17 mouse cellular contexts compared by ENCODE assay signal in the genomic region with DNA sequence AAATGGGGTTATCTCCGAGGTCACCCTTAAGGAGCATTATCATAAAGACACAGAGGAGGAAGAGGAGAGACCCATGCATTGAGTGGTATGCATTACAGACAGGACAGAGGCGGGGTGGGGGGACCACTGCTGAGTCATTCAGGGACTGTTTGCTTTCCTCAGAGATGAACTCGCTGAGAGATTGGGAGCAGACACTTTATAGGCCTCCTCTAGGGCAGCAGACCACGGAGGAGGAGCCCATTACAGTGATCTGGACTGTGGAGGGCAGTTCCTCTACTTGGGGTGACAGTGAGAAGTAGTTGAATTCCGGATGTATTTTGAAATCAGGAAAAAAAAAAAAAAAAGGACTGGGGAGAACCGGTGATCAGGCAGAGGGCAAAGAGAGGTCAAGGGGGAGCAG. TPM values are rescaled to one million over a fixed set of nuclear protein-coding genes. Genes with fewer than 3 reads are reported as not detected.
DNase-seq lines count a peak whose midpoint lies in the region; ATAC-seq lines count a peak whose summit lies in the region.
"Had no signal": no experiment of that assay in that cellular context is flagged by ENCODE, and none has a peak within 500 bp of the region (broad histone marks: within the 10 kb centered on the region; RNA-seq: fewer than 3 reads in every experiment).

No protein-coding gene starts in this region.

- H3K27ac ChIP-seq in liver, embryonic 13.5 days: peak overlapping the region; percentile 36; the same call in 1 of the 2 replicates
- H3K27ac ChIP-seq in midbrain, embryonic 10.5 days (replicated peaks): no peak overlapping the region
- H3K27ac ChIP-seq: embryonic facial prominence, embryonic 13.5 days; hindbrain, embryonic 12.5 days; intestine, embryonic 15.5 days; limb, embryonic 15.5 days had no signal

- no peak overlapping the region for H3K4me3 ChIP-seq in liver, embryonic 13.5 days (replicated peaks)
- no peak overlapping the region for H3K4me3 ChIP-seq in midbrain, embryonic 10.5 days
- H3K4me3 ChIP-seq: embryonic facial prominence, embryonic 13.5 days; hindbrain, embryonic 12.5 days; intestine, embryonic 15.5 days; limb, embryonic 15.5 days had no signal

- 13% methylated on average over 6 of the region's 6 CpGs for WGBS in liver, embryonic 13.5 days (ENCODE audit: insufficient replicate concordance)
- WGBS in midbrain, embryonic 10.5 days: 73% methylated on average over 6 of the region's 6 CpGs

- H3K4me2 ChIP-seq in liver, embryonic 13.5 days: no peak overlapping the region
- H3K4me2 ChIP-seq: embryonic facial prominence, embryonic 13.5 days; hindbrain, embryonic 12.5 days; intestine, embryonic 15.5 days; limb, embryonic 15.5 days had no signal

- no peaks in the 10 kb centered on the region for H3K9me3 ChIP-seq in liver, embryonic 13.5 days (replicated peaks)
- no peaks in the 10 kb centered on the region for H3K9me3 ChIP-seq in midbrain, embryonic 10.5 days (replicated peaks)
- H3K9me3 ChIP-seq: embryonic facial prominence, embryonic 13.5 days; hindbrain, embryonic 12.5 days; intestine, embryonic 15.5 days; limb, embryonic 15.5 days had no signal

- H3K36me3 ChIP-seq in liver, embryonic 13.5 days: peaks cover 30% of the 10 kb centered on the region
- peaks cover 84% of the 10 kb centered on the region for H3K36me3 ChIP-seq in midbrain, embryonic 10.5 days

- DNase-seq in adrenal gland, adult 2 months: peak; percentile 0
- DNase-seq in adrenal gland, adult 18-20 months (ENCODE audit: low spot score in 2 of 2): no peak
- DNase-seq in testis, postnatal 14 days (ENCODE audit: low spot score): peak; percentile 1
- no peak for DNase-seq in testis, postnatal 10 days (ENCODE audit: low spot score)
- no peak for DNase-seq in liver, embryonic 13.5 days
- no peak for DNase-seq in urinary bladder, adult 18-20 months (ENCODE audit: low spot score in 2 of 2)
- DNase-seq in midbrain, embryonic 10.5 days (ENCODE audit: low spot score): no peak
- DNase-seq: cerebellum, postnatal 36 days; heart, adult 18-20 months; thymus, postnatal 36 days had no signal

- peak; percentile 57 for ATAC-seq in liver, embryonic 13.5 days (ENCODE audit: low read depth)
- ATAC-seq in monocyte, adult 5-6 weeks (replicated peaks; ENCODE audit: insufficient number of reproducible peaks, low FRiP score, low TSS enrichment, poor library complexity, severe bottlenecking): peak; percentile 52
- ATAC-seq: intestine, embryonic 15.5 days; midbrain, embryonic 16.5 days had no signal

- no peak overlapping the region for H3K9ac ChIP-seq in liver, embryonic 13.5 days
- H3K9ac ChIP-seq: embryonic facial prominence, embryonic 13.5 days; hindbrain, embryonic 12.5 days; intestine, embryonic 15.5 days; limb, embryonic 15.5 days had no signal

- peaks cover 27% of the 10 kb centered on the region for H3K4me1 ChIP-seq in liver, embryonic 13.5 days (replicated peaks)
- H3K4me1 ChIP-seq in midbrain, embryonic 10.5 days: no peaks in the 10 kb centered on the region
- H3K4me1 ChIP-seq: embryonic facial prominence, embryonic 13.5 days; hindbrain, embryonic 12.5 days; intestine, embryonic 15.5 days; limb, embryonic 15.5 days had no signal

- H3K27me3 ChIP-seq in liver, embryonic 13.5 days: no peaks in the 10 kb centered on the region
- H3K27me3 ChIP-seq in midbrain, embryonic 10.5 days (ENCODE audit: low read depth, poor library complexity, severe bottlenecking): no peaks in the 10 kb centered on the region
- H3K27me3 ChIP-seq: CH12.LX; embryonic facial prominence, embryonic 13.5 days; hindbrain, embryonic 12.5 days; intestine, embryonic 15.5 days; limb, embryonic 15.5 days had no signal

RNA-seq across cellular contexts. Expression of a gene that starts 1.9 kb away (rescaled TPM):
- under 1 TPM; 0.49 to 0.97 TPM for total RNA-seq in adrenal gland, adult 2 months (2021)
- polyA plus RNA-seq in adrenal gland, adult 2 months (2012; rRNA removed): not detected in 2 replicates
- under 1 TPM in 1 of 2 experiments, not detected in 1; 0.38 TPM for total RNA-seq in adrenal gland, adult 18-20 months (2021)
- polyA plus RNA-seq in liver, embryonic 13.5 days (2015; fragmentation: Nextera tagmentation; extraction: Ambion mirVana): 0.63 and 0.76 TPM in 2 replicates
- 5.0 to 7.9 TPM in 2 of 3 replicates, not detected in the other for total RNA-seq in monocyte, adult 5-6 weeks (2017)
- 0.22 and 0.30 TPM in 2 replicates for polyA plus RNA-seq in midbrain, embryonic 10.5 days (2016; fragmentation: Nextera tagmentation; extraction: Ambion mirVana)
- polyA plus RNA-seq: midbrain, embryonic 16.5 days had no signal

RNA-seq across cellular contexts. Expression of a gene that starts 10.9 kb away (rescaled TPM):
- 10 to 100 TPM; 35.1 to 39.4 TPM for total RNA-seq in adrenal gland, adult 2 months (2021)
- polyA plus RNA-seq in adrenal gland, adult 2 months (2012; rRNA removed): 105 and 106 TPM in 2 replicates
- total RNA-seq in adrenal gland, adult 18-20 months (2021): 10 to 100 TPM; 28.9 to 31.8 TPM
- 22.2 and 24.2 TPM in 2 replicates for polyA plus RNA-seq in liver, embryonic 13.5 days (2015; fragmentation: Nextera tagmentation; extraction: Ambion mirVana)
- total RNA-seq in monocyte, adult 5-6 weeks (2017): 7.8 to 17.3 TPM (median 8.7 TPM) in 3 replicates
- polyA plus RNA-seq in midbrain, embryonic 10.5 days (2016; fragmentation: Nextera tagmentation; extraction: Ambion mirVana): 54.3 and 67.0 TPM in 2 replicates

RNA-seq across cellular contexts. Expression of a gene that starts 46.9 kb away (rescaled TPM):
- 100 to 1,000 TPM; 142 to 166 TPM for total RNA-seq in adrenal gland, adult 2 months (2021)
- polyA plus RNA-seq in adrenal gland, adult 2 months (2012; rRNA removed): 66.7 and 70.9 TPM in 2 replicates
- 100 to 1,000 TPM; 169 to 184 TPM for total RNA-seq in adrenal gland, adult 18-20 months (2021)
- polyA plus RNA-seq in liver, embryonic 13.5 days (2015; fragmentation: Nextera tagmentation; extraction: Ambion mirVana): 160 and 237 TPM in 2 replicates
- 275 to 423 TPM (median 304 TPM) in 3 replicates for total RNA-seq in monocyte, adult 5-6 weeks (2017)
- polyA plus RNA-seq in midbrain, embryonic 10.5 days (2016; fragmentation: Nextera tagmentation; extraction: Ambion mirVana): 511 and 521 TPM in 2 replicates

Comparison
In these comparisons a context has a peak if more than half of its experiments do, and no peak if none do; other contexts are left out.
1. DNase-seq: peak in adrenal gland, adult 2 months (single experiment) and testis, postnatal 14 days (single experiment); none in adrenal gland, adult 18-20 months (0 of 2), testis, postnatal 10 days (single experiment), liver, embryonic 13.5 days (single experiment), urinary bladder, adult 18-20 months (0 of 2) and midbrain, embryonic 10.5 days (single experiment).